Mouse (Mus musculus): ENCODE results near the gene D330020A13Rik. TPM values are rescaled to one million over a fixed set of nuclear protein-coding genes. Genes with fewer than 3 reads are reported as not detected.
"Not testable (repeated sequence)": the region's sequence is repeated elsewhere in the genome, so short reads cannot be mapped to it uniquely, and the experiment has no call there.

The D330020A13Rik gene
- total RNA-seq, 2 experiments from 2014 or later: not detected

GRCm38 (mm10) chr6:120291396-120292009 is 2.7 kb upstream of the D330020A13Rik start:
- intact Hi-C loops (cut with DNase I): no loop called here

GRCm38 (mm10) chr6:120294785-120295133 is 595 bp downstream of the D330020A13Rik start:
- intact Hi-C loops (cut with DNase I): no loop called here
- no peak for DNase-seq

More at GRCm38 (mm10) chr6:120291396-120292009, 2.7 kb upstream of the D330020A13Rik start:
- DNase-seq: no peak

DNA sequence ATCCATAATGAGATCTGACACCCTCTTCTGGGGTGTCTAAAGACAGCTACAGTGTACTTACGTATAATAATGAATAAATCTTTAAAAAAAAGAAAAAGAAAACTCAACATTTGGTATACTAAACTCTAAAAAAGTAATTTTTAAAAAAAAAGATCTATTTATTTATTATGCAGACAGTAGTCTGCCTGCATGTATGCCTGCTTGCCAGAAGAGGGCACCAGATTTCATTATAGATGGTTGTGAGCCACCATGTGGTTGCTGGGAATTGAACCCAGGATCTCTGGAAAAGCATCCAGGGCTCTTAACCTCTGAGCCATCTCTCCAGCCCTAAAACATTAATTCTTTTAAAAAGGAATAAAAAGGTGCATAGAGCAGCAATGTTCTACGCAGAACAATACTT is 2.4 kb downstream of the D330020A13Rik start:
- not testable (repeated sequence) for DNase-seq

DNA sequence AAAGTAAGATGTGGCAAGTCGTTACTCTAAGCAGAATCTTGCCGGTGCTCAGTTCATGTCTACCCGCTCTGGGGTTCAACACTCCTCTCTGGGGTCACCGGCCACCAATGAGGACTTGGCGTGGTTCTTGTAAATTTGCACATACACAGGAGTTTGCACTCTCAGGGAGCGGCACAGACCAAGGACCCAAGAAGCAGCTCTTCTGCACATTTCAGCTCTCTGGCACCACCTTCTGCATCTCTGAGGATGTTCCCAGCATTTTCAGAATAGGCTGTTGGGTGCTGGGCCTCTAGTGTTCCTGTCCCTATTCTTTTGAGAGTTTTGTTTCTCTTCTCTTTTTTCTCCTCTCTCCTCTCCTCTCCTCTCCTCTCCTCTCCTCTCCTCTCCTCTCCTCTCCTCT is 7.0 kb downstream of the D330020A13Rik start:
- intact Hi-C loops (cut with DNase I): loop anchor here (1.0 kb wide), 1 partner anchor 79 kb away; no protein-coding TSS in a partner anchor
- DNase-seq: no peak

More for the DNA sequence above, 2.4 kb downstream of the D330020A13Rik start:
- intact Hi-C loops (cut with DNase I): not testable (repeated sequence)

DNA sequence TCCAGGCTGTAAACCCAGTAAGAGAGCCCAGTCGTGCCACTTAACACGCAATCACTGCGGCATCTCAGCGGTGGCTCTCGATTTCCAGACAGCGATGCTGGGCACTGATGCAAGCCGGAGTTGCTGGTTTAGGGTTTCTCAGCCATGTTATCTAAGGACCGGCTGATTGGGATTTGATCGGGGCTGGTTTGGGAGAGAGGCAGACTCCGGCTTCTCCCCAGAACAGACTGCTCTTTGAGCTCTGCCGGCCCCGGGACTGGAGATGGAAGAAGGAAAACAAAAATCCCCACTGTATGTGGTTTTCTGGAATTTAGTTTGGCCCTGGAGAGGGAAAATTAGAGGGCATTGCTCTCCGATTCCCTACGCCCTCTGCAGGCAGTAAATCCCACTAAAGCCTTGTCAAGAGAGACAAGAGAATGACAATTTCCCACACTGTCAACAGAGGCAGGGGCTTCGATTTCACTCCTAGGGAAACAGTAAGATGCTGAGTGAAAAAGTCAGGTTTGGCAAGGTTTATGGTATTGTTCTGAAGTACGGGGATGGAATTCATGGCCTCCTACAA is 8.7 kb downstream of the D330020A13Rik start:
- DNase-seq: no peak
- intact Hi-C loops (cut with DNase I): no loop called here

DNA sequence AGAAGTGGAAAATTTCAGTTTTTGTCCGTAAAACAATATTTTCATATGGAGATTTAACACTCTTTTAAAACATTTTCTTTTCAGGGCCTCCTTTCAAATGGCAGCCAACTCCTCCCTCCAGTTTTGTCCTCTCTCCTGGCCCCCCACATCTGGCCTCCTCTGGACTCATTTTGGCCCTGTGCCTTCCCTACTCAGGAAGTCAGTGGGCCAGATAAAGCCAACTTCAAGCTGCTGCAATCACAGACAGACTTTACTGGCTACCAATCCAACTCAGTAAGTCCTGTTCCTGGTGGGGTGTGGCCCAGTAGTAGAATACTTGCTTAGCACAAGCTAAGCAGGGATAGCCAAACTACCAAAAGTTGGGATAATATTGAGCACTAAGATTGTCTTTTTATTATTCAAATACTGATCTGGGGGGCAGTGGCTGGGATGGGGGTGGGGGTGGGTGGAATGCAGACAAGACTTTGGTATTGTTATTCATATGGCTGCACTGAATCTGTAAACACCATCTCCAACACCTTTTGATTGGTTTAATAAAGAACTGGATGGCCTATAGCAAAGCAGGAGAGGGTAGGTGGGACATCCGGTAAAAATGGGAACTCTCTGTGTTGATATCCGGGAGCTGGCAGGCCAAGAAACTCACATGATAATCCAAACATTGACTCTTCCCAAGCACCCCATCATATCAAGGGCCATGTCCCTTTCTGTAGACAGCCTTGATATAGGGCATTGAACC is 12.9 kb downstream of the D330020A13Rik start:
- no peak for DNase-seq
- intact Hi-C loops (cut with DNase I): no loop called here

DNA sequence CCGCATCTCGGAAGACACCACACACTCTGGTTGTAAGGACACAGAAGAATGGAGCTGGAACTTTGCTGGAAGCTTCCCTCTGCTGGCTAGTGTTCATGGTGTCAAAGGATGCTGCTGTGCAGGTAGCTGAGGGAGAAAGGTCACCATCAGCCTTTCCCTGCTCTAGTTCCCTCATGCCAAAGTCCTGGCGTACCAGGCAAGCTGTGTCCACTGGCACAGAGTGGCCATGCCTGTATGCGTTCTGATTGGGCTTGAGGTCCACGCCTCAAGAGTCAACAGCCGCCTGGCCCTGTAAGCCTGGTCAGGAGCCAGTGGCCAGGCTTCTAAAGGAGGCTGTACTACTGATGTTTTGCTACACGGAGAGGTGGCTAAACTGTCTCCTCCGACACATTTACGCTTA is 15.2 kb downstream of the D330020A13Rik start:
- intact Hi-C loops (cut with DNase I): no loop called here
- no peak for DNase-seq

DNA sequence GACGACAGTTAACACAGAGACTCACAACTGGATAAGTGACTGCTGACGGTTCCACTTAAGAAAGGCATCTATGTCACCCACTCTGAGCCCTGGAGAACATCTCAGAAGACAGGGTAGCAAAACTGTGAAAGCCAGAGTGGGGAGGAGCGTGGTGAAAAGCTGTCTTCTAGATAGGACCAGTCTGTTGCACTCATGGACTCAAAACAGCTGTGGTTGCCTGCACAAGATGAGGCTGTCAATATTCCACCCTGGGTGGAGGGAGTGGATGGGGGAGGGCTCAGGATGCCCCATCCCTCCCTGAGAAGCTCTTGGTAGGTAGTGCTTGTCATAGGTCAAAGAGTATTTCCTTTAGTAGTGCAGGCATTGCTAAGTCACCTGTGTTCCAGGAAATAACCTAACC is 15.6 kb downstream of the D330020A13Rik start:
- intact Hi-C loops (cut with DNase I): no loop called here
- no peak for DNase-seq

GRCm38 (mm10) chr6:120312443-120312842 is 18.3 kb downstream of the D330020A13Rik start:
- DNase-seq: no peak
- intact Hi-C loops (cut with DNase I): no loop called here

DNA sequence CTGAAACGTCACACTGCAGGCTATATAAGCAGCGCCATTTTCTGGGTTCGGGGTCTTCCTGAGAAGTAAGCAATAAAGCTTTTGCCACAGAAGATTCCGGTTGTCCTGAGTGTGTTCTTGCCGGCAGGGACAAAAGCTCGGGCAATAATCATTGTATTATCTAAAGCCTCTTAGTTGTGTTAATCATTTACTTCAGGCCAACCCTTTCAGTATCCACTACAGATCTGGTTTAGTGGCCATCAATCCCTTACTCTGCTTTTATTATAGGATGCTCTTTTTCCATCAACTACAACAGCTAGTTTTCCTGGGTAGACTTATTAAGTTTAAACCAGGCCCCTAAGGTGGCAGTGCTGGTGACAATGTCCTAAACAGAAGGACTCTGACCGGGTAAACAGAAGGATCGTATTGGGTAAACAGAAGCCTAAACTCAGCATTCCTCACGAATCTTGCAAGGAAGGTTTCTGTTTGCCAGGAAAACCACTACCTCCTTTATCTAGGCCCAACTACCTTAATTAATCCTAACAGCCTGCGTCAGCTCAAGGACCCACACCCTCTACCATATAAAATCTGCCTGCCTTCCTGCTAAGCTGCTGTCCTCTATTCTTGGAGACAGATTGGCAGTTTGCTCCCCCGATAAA is 24.3 kb downstream of the D330020A13Rik start:
- intact Hi-C loops (cut with DNase I): no loop called here

GRCm38 (mm10) chr6:120319129-120319528 is 25.0 kb downstream of the D330020A13Rik start:
- no peak for DNase-seq
- intact Hi-C loops (cut with DNase I): no loop called here

More for the DNA sequence above, 24.3 kb downstream of the D330020A13Rik start:
- no peak for DNase-seq

DNA sequence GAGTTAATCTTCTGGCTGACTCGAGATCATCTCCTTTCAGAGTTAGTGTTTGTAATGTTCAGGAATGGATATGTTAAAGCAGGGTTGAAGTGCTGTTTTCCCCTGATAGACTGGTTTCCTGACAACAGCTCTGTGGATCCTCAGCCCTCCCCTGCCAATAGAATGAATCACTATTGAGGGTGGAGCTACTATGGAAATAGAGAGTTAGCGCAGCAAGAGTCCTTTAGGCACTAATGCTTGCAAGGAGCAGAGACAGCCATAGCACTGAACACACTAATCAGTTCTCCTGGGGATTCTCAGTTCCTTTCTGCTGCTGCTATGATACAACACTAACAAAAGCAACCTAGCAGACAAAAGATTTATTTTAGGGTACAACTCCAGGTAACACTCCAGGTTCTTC is 26.2 kb downstream of the D330020A13Rik start:
- intact Hi-C loops (cut with DNase I): no loop called here
- no peak for DNase-seq

GRCm38 (mm10) chr6:120324295-120324927 is 30.2 kb downstream of the D330020A13Rik start:
- DNase-seq: no peak
- intact Hi-C loops (cut with DNase I): loop anchor here (1.0 kb wide), 1 partner anchor 102 kb away; no protein-coding TSS in a partner anchor

DNA sequence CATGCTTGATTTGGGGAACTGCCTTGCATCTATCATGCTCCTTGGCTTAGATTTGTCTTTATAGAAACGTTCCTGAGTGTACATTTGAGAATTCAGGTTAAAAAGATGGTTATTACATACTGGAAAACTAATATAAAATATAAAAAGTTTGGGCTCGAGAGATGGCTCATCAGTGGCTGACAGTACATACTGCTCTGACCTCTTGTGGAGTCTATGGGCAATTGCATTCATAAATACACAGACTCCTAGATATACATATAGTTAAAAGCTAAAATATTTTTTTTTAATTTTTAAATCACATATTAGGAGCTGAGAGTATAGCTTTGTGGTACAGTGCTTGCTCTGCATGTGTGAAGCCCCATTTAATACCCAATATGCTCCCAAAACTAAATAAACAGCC is 38.2 kb downstream of the D330020A13Rik start:
- intact Hi-C loops (cut with DNase I): no loop called here
- no peak for DNase-seq

DNA sequence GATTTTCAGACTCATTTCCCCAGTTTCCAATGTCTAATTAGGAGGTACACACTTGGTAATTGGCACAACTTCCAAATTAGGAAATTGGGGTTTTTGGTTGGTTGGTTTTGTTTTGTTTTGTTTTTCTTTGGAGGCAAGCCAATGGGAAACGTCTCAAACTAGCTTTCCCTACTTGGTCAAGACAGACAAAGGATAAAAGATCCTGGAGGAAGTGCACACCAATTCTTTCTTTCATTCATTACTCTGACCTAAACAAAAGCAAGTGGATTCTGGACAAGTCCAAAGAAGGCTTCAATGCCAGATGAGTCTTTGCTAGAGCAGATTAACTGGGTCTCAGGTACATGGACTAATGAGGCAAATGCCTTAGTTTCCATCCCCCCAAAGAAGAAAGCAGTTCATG is 49.8 kb downstream of the D330020A13Rik start:
- no peak for DNase-seq
- intact Hi-C loops (cut with DNase I): no loop called here

Other genes starting within 250 kb of the D330020A13Rik start
- not detected for gene Ninj2, start 201.0 kb upstream of the D330020A13Rik start, total RNA-seq (2021)
- gene B4galnt3, start 195 bp downstream of the D330020A13Rik start, total RNA-seq (2021): 1 to 10 TPM in 1 of 2 experiments, under 1 TPM in 1; 0.99 to 1.7 TPM
- 10 to 100 TPM; 18.9 to 20.5 TPM for gene Kdm5a, start 69.8 kb downstream of the D330020A13Rik start, total RNA-seq (2021)
- 1 to 10 TPM; 3.5 to 4.4 TPM for gene Ccdc77, start 70.0 kb downstream of the D330020A13Rik start, total RNA-seq (2021)
- gene Il17ra, start 168.9 kb downstream of the D330020A13Rik start, total RNA-seq (2021): 1 to 10 TPM; 1.7 TPM
- gene Tmem121b, start 199.4 kb downstream of the D330020A13Rik start, total RNA-seq (2021): not detected
- 10 to 100 TPM; 23.5 to 27.8 TPM for gene Hdhd5, start 237.0 kb downstream of the D330020A13Rik start, total RNA-seq (2021)